Mouse (Mus musculus): ENCODE data around the gene Copz2.
"Not testable (repeated sequence)": the region's sequence is repeated elsewhere in the genome, so short reads cannot be mapped to it uniquely, and the experiment has no call there.

The Copz2 gene

DNA sequence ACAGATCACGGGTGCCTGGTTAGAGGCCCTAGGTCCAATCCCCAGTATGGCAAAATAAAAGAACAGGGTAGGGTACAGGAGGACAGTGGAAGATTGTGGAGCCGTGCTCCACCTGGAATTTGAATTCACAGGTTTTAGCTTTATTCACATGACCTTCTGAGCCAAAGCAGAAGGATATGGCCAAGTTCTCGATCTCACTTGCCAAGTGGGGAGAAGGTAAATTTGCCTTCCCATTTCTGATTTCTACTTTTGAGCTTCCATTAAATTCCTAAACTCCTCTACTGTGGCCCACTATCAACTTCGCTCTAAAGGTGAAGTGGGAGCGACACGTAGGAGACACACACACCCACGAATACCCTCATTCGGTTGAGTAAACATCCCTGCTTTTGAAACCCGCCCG lies 20.8 kb upstream of the Copz2 start:
- DNase-seq (ENCODE audit: low read depth, low spot score) = no peak

DNA sequence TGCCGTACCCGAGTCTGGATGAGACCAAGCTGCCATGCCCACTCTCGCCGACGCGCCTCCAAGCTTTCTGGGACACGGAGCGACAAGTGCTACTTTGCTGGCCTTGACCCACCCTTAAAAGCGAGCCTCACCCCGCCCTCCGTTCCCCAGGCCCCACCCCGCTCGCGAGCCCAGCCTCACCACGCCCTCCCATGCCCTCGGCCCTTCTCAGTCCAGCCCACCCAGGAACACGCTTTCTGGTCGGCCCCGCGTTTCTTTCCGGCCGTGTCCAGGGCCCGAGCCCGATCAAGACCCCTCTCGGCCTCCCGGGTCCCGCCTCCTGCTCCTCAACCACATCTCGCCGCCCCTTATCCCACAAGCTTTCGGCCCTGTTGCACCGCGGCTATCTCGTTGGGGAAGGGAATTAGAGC lies 20.3 kb upstream of the Copz2 start:
- peak; percentile 95 for DNase-seq (ENCODE audit: low read depth, low spot score)

- DNase-seq (ENCODE audit: low read depth, low spot score) = peak; percentile 99
Observed at GRCm38 (mm10) chr11:96829813-96830538, 19.7 kb upstream of the Copz2 start, which contains the start of gene Nfe2l1. Nfe2l1 (minus strand) TSS chr11:96829968.

- DNase-seq (ENCODE audit: low read depth, low spot score) = no peak
Observed at GRCm38 (mm10) chr11:96830539-96831216, 19.0 kb upstream of the Copz2 start.

- no peak for DNase-seq (ENCODE audit: low read depth, low spot score)
Observed at GRCm38 (mm10) chr11:96831516-96831915, 18.2 kb upstream of the Copz2 start.

GRCm38 (mm10) chr11:96832541-96832940 lies 17.1 kb upstream of the Copz2 start:
- DNase-seq (ENCODE audit: low read depth, low spot score) = no peak

DNA sequence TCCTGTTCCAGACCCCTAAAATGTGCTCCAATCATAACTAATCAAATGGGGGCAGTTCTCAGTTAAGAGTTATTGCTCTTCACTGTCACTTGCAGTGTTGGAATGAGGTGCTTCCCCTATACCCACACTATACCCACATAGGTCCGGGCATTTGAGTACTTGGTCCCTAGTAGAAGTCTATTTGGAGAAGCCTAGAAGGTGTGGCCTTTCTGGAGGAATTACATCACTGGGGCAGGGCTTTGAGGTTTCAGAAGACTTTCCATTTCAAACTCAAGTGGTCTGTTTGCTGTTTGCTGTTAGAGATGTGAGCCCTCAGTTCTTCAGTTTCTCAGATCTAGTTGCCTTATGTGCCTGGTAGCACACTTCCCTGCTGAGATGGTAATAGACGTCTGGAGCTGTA lies 16.7 kb upstream of the Copz2 start:
- no peak for DNase-seq (ENCODE audit: low read depth, low spot score)

GRCm38 (mm10) chr11:96834127-96834526 lies 15.5 kb upstream of the Copz2 start:
- DNase-seq (ENCODE audit: low read depth, low spot score) = no peak

- no peak for DNase-seq (ENCODE audit: low read depth, low spot score)
Observed at GRCm38 (mm10) chr11:96837298-96837697, 12.4 kb upstream of the Copz2 start.

GRCm38 (mm10) chr11:96838341-96838740 lies 11.3 kb upstream of the Copz2 start:
- no peak for DNase-seq (ENCODE audit: low read depth, low spot score)

GRCm38 (mm10) chr11:96839428-96839827 lies 10.2 kb upstream of the Copz2 start:
- DNase-seq (ENCODE audit: low read depth, low spot score) = no peak

- no peak for DNase-seq (ENCODE audit: low read depth, low spot score)
Observed at GRCm38 (mm10) chr11:96839877-96840276, 9.8 kb upstream of the Copz2 start.

GRCm38 (mm10) chr11:96840290-96840689 lies 9.4 kb upstream of the Copz2 start:
- DNase-seq (ENCODE audit: low read depth, low spot score) = peak; percentile 50

GRCm38 (mm10) chr11:96843627-96844026 lies 6.0 kb upstream of the Copz2 start:
- DNase-seq (ENCODE audit: low read depth, low spot score) = no peak

GRCm38 (mm10) chr11:96847240-96847639 lies 2.4 kb upstream of the Copz2 start:
- DNase-seq (ENCODE audit: low read depth, low spot score) = no peak

- DNase-seq (ENCODE audit: low read depth, low spot score) = no peak
Observed at GRCm38 (mm10) chr11:96848694-96849093, 976 bp upstream of the Copz2 start.

GRCm38 (mm10) chr11:96849145-96849544 lies 525 bp upstream of the Copz2 start:
- not testable (repeated sequence) for DNase-seq (ENCODE audit: low read depth, low spot score)

GRCm38 (mm10) chr11:96857446-96857845 lies 7.8 kb downstream of the Copz2 start:
- DNase-seq (ENCODE audit: low read depth, low spot score) = no peak

DNA sequence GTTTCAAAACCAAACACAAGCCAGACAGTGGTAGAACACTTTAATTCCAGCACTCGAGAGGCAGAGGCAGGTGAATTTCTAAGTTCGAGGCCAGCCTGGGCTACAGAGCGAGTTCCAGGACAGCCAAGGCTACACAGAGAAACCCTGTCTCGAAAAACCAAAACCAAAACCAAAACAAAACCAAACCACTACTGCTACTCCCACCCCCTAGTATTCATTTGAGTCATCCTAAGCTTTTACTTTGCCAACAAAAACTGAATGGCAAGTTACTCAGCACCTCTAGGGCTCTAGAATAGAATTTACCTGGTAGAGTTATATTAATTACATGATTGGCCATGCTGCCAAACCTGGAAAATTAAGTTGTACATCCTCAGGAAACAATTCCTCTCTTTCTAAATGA lies 10.0 kb downstream of the Copz2 start:
- DNase-seq (ENCODE audit: low read depth, low spot score) = no peak

GRCm38 (mm10) chr11:96860564-96860963 lies 10.9 kb downstream of the Copz2 start:
- DNase-seq (ENCODE audit: low read depth, low spot score) = peak; percentile 88

DNA sequence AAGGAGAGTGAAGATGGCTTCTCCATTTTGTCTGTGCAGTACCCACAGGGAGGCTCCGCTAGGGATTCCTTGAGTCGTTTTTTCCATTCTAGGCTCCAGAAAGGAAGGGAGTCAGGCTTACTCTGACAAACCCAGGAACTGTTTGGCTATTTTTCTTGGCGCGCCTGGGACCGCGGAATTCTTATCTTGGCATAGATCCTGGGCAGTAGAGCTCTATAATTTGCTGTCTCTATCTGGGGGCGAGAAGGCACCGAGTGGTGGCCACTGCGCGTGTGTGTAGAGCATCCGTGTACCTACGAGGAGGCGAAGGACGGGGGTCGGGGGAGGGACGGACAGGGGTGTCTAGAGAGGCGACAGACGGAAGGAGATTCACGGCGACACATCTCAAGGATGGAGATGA lies 11.8 kb downstream of the Copz2 start:
- DNase-seq (ENCODE audit: low read depth, low spot score) = no peak

- peak; percentile 96 for DNase-seq (ENCODE audit: low read depth, low spot score)
Observed at GRCm38 (mm10) chr11:96861878-96862289, 12.2 kb downstream of the Copz2 start.

DNA sequence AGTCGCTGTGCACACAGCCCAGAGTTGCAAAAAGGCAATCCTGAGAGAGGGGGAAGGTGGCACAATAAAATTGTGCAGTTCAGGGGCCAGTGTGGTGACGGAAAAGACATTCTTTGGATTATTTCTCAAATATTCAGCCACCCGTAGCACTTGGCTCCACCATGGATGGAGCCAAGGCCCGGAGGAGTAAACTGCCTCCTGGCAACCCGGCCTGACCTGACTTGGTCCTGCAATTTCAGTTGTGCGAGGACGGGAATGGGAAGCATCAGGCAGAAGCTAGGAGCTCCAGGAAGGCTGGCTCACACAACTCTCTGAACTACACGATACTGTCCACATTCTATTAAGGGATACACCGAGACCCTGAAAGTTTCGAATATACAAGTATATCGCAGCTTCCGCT lies 12.9 kb downstream of the Copz2 start:
- DNase-seq (ENCODE audit: low read depth, low spot score) = no peak
